27 mouse cellular contexts compared by ENCODE assay signal in the genomic region with DNA sequence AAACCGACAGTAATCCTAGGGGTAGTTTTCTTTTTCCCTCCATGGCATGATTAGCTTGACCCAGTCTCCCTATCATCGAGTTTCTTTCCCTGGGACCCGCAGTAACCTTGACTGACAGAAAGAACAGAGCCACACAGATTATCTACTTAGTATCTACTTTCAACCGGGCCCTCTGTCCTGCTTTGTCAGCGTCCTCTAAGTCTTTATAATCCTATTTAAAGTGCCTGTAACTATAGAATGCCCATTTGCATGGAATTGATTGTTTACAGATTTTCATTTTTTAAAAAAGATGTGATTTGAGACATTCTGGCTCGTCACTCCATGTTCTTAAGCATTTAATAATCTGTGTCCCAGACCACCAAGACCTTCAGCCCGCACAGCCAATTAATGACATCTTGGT. TPM values are rescaled to one million over a fixed set of nuclear protein-coding genes. Genes with fewer than 3 reads are reported as not detected.
A peak's percentile ranks its signal among the peaks of the same experiment; 100 is the strongest.
DNase-seq lines count a peak whose midpoint lies in the region; ATAC-seq and TF ChIP-seq lines count a peak whose summit lies in the region.
"Had no signal": no experiment of that assay in that cellular context is flagged by ENCODE, and none has a peak within 500 bp of the region (broad histone marks: within the 10 kb centered on the region; RNA-seq: fewer than 3 reads in every experiment).

No protein-coding gene starts in this region.

- no peak overlapping the region for H3K9ac ChIP-seq in midbrain, embryonic 11.5 days (ENCODE audit: low read length)
- H3K9ac ChIP-seq in midbrain, postnatal 0 days (replicated peaks; ENCODE audit: low read length, poor library complexity, severe bottlenecking): no peak overlapping the region
- H3K9ac ChIP-seq: embryonic facial prominence, embryonic 12.5 days; forebrain, embryonic 13.5 days; forebrain, embryonic 15.5 days; forebrain, postnatal 0 days had no signal

- WGBS in midbrain, embryonic 11.5 days: 55% methylated on average over 7 of the region's 7 CpGs
- 45% methylated on average over 7 of the region's 7 CpGs for WGBS in midbrain, postnatal 0 days

- H3K9me3 ChIP-seq in midbrain, embryonic 11.5 days (ENCODE audit: control insufficient read depth, low read length): no peaks in the 10 kb centered on the region
- no peaks in the 10 kb centered on the region for H3K9me3 ChIP-seq in midbrain, postnatal 0 days (ENCODE audit: low read length)
- H3K9me3 ChIP-seq: embryonic facial prominence, embryonic 10.5 days; embryonic facial prominence, embryonic 12.5 days; forebrain, embryonic 13.5 days; forebrain, embryonic 15.5 days had no signal

- H3K4me3 ChIP-seq in midbrain, embryonic 11.5 days (ENCODE audit: low read depth, low read length): no peak overlapping the region
- H3K4me3 ChIP-seq in midbrain, postnatal 0 days (ENCODE audit: low read depth, low read length): no peak overlapping the region
- H3K4me3 ChIP-seq: embryonic facial prominence, embryonic 10.5 days; embryonic facial prominence, embryonic 12.5 days; forebrain, embryonic 13.5 days; forebrain, embryonic 15.5 days had no signal

- H3K27ac ChIP-seq in midbrain, embryonic 11.5 days (ENCODE audit: low read depth, low read length): no peak overlapping the region
- H3K27ac ChIP-seq in midbrain, postnatal 0 days (ENCODE audit: low read depth, low read length): no peak overlapping the region
- H3K27ac ChIP-seq: embryonic facial prominence, embryonic 10.5 days; embryonic facial prominence, embryonic 12.5 days; forebrain, embryonic 13.5 days; forebrain, embryonic 15.5 days had no signal

- no peak overlapping the region for H3K4me2 ChIP-seq in midbrain, embryonic 11.5 days
- H3K4me2 ChIP-seq in midbrain, postnatal 0 days (ENCODE audit: low read depth, low read length, poor library complexity, severe bottlenecking): no peak overlapping the region
- H3K4me2 ChIP-seq: embryonic facial prominence, embryonic 12.5 days; forebrain, embryonic 13.5 days; forebrain, embryonic 15.5 days had no signal

- TF ChIP-seq CTCF in midbrain, postnatal 0 days (IDR thresholded peaks at IDR 0.05): no peak

- no peaks in the 10 kb centered on the region; the same call in 1 of the 2 replicates for H3K4me1 ChIP-seq in midbrain, embryonic 11.5 days (ENCODE audit: control insufficient read depth, insufficient read depth, low read length)
- H3K4me1 ChIP-seq in midbrain, postnatal 0 days (ENCODE audit: insufficient read depth, low read length): no peaks in the 10 kb centered on the region
- H3K4me1 ChIP-seq: embryonic facial prominence, embryonic 12.5 days had no signal

- H3K27me3 ChIP-seq in midbrain, embryonic 11.5 days (ENCODE audit: control insufficient read depth, insufficient read depth, low read length): peaks cover 14% of the 10 kb centered on the region
- peaks cover 13% of the 10 kb centered on the region; the same call in 1 of the 2 replicates for H3K27me3 ChIP-seq in midbrain, postnatal 0 days (ENCODE audit: insufficient read depth, low read length)
- H3K27me3 ChIP-seq: Patski had no signal

- ATAC-seq in midbrain, embryonic 11.5 days (ENCODE audit: low FRiP score): no peak
- no peak for ATAC-seq in midbrain, postnatal 0 days (ENCODE audit: low FRiP score)
- ATAC-seq in inflammation-experienced regulatory T-cells, adult 6 months: no peak
- ATAC-seq: activated CD4-positive, CD25-positive, alpha-beta regulatory T cell, adult 4 months; forebrain, embryonic 13.5 days; forebrain, embryonic 15.5 days; forebrain, postnatal 0 days; Patski had no signal

- H3K36me3 ChIP-seq in midbrain, embryonic 11.5 days (ENCODE audit: control insufficient read depth, insufficient read depth, low read length): no peaks in the 10 kb centered on the region
- H3K36me3 ChIP-seq in midbrain, postnatal 0 days (ENCODE audit: insufficient read depth, low read length): no peaks in the 10 kb centered on the region
- H3K36me3 ChIP-seq: embryonic facial prominence, embryonic 10.5 days; embryonic facial prominence, embryonic 12.5 days; forebrain, embryonic 15.5 days had no signal

- peak; percentile 69 for DNase-seq in midbrain, embryonic 11.5 days (ENCODE audit: low spot score, missing footprints)
- no peak for DNase-seq in midbrain, postnatal 0 days (ENCODE audit: low spot score)
- DNase-seq in retina, postnatal 1 day: peak; percentile 53
- peak; percentile 23 for DNase-seq in retina, postnatal 7 days (ENCODE audit: low read depth, low spot score)
- DNase-seq: adrenal gland, adult 8-10 months; adrenal gland, postnatal 14 days; adrenal gland, postnatal 36 days; cerebellum, adult 11-12 months; cerebellum, adult 2 months; cerebellum, adult 9-10 months; cerebellum, postnatal 10 days; cerebellum, postnatal 25 days; forebrain, postnatal 0 days had no signal

RNA-seq across cellular contexts. Expression of gene Cnga1, which starts 0.4 kb away (rescaled TPM):
- polyA plus RNA-seq in midbrain, embryonic 11.5 days (2014; fragmentation: Nextera tagmentation; extraction: Ambion mirVana): not detected in 2 replicates
- not detected in 2 replicates for total RNA-seq in midbrain, postnatal 0 days (2014; rRNA removed)
- polyA plus RNA-seq in midbrain, postnatal 0 days (2015; fragmentation: Nextera tagmentation; extraction: Ambion mirVana): 0.06 TPM in 1 of 2 replicates, not detected in the other
- 1 to 10 TPM in 2 of 3 experiments, under 1 TPM in 1; 0.94 to 1.7 (median 1.3) TPM for polyA plus RNA-seq in inflammation-experienced regulatory T-cells, adult 6 months (2017; shearing (Covaris generic))
- total RNA-seq: adrenal gland, adult 18-20 months; adrenal gland, postnatal 14 days; adrenal gland, postnatal 36 days; ES-E14; forebrain, postnatal 0 days; MEL had no signal
- polyA plus RNA-seq: C2C12; cerebellum, adult 2 months; cortical plate, adult 2 months; embryonic facial prominence, embryonic 10.5 days; embryonic facial prominence, embryonic 12.5 days; embryonic facial prominence, embryonic 14.5 days; forebrain, embryonic 11.5 days; forebrain, embryonic 13.5 days; forebrain, embryonic 15.5 days; forebrain, postnatal 0 days had no signal

RNA-seq across cellular contexts. Expression of gene Nipal1, which starts 3.9 kb away (rescaled TPM):
- 0.25 and 0.45 TPM in 2 replicates for polyA plus RNA-seq in midbrain, embryonic 11.5 days (2014; fragmentation: Nextera tagmentation; extraction: Ambion mirVana)
- total RNA-seq in midbrain, postnatal 0 days (2014; rRNA removed): 0.24 and 0.55 TPM in 2 replicates
- 0.33 and 0.70 TPM in 2 replicates for polyA plus RNA-seq in midbrain, postnatal 0 days (2015; fragmentation: Nextera tagmentation; extraction: Ambion mirVana)
- polyA plus RNA-seq in inflammation-experienced regulatory T-cells, adult 6 months (2017; shearing (Covaris generic)): 10 to 100 TPM; 12.3 to 46.8 (median 34.3) TPM
- total RNA-seq: MEL had no signal
- polyA plus RNA-seq: cerebellum, adult 2 months; cortical plate, adult 2 months had no signal

RNA-seq across cellular contexts. Expression of gene Gm5868, which starts 56.3 kb away (rescaled TPM):
- 6.5 and 6.6 TPM in 2 replicates for polyA plus RNA-seq in midbrain, embryonic 11.5 days (2014; fragmentation: Nextera tagmentation; extraction: Ambion mirVana)
- total RNA-seq in midbrain, postnatal 0 days (2014; rRNA removed): 2.9 and 3.4 TPM in 2 replicates
- polyA plus RNA-seq in midbrain, postnatal 0 days (2015; fragmentation: Nextera tagmentation; extraction: Ambion mirVana): 4.3 and 4.8 TPM in 2 replicates
- polyA plus RNA-seq in inflammation-experienced regulatory T-cells, adult 6 months (2017; shearing (Covaris generic)): not detected
- total RNA-seq: ES-E14, MEL had no signal
- polyA plus RNA-seq: activated CD4-positive, CD25-positive, alpha-beta regulatory T cell, adult 4 months; C2C12; cortical plate, adult 2 months; Patski had no signal
